13 mouse cellular contexts compared by ENCODE assay signal in the genomic region with DNA sequence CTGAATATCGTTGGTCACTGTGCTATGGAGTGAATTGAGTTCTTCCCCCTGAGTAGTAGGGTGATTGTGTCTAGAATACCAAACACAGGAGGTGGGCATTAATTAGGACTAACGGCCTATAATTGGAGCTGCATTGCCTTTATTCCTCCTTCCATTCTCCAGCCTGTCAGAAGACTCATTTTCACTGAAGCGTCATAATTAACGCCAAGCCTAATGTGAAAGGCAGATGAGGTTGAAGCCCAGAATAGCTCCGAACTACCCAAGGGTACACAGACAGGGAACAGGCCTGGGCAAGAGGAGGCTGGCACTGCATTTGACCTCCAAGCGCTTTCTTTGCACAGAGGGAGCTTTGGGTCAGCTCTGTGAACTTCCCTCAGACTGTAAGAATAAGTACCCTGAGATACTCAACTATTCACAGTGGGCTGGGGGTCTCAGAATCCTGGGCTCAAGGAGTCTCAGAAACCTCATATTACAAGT.
DNase-seq lines count a peak whose midpoint lies in the region; ATAC-seq lines count a peak whose summit lies in the region.
"Had no signal": no experiment of that assay in that cellular context is flagged by ENCODE, and none has a peak within 500 bp of the region (broad histone marks: within the 10 kb centered on the region; RNA-seq: fewer than 3 reads in every experiment).

No protein-coding gene starts in this region.

- peak; percentile 3 to 8 for DNase-seq in right cerebral cortex, adult 2 months (ENCODE audit: low spot score in 2 of 2)
- DNase-seq in right cerebral cortex, postnatal 14 days = no peak
- DNase-seq in left cerebral cortex, adult 9 months (ENCODE audit: low spot score in 2 of 2) = peak; percentile 16 to 36
- no peak for DNase-seq in heart, adult 9 months (ENCODE audit: low spot score in 2 of 2)
- no peak for DNase-seq in spleen, adult 18-20 months
- DNase-seq: cerebellum, adult 11-12 months; kidney, adult 18-20 months had no signal

- no peaks in the 10 kb centered on the region for H3K27me3 ChIP-seq in forebrain, embryonic 16.5 days (replicated peaks; ENCODE audit: control insufficient read depth, insufficient read depth, low read length)
- no peaks in the 10 kb centered on the region for H3K27me3 ChIP-seq in liver, embryonic 12.5 days (replicated peaks)
- H3K27me3 ChIP-seq: heart, embryonic 13.5 days; liver, embryonic 15.5 days; megakaryocyte, embryonic 14.5 days had no signal

- no peaks in the 10 kb centered on the region for H3K9me3 ChIP-seq in forebrain, embryonic 16.5 days (ENCODE audit: control insufficient read depth, low read length)
- no peaks in the 10 kb centered on the region for H3K9me3 ChIP-seq in liver, embryonic 12.5 days (replicated peaks)
- H3K9me3 ChIP-seq: heart, embryonic 13.5 days; liver, embryonic 15.5 days had no signal

- H3K4me2 ChIP-seq in forebrain, embryonic 16.5 days (ENCODE audit: low read length) = no peak overlapping the region
- no peak overlapping the region for H3K4me2 ChIP-seq in liver, embryonic 12.5 days
- H3K4me2 ChIP-seq: heart, embryonic 13.5 days; liver, embryonic 15.5 days had no signal

- H3K36me3 ChIP-seq in forebrain, embryonic 16.5 days (ENCODE audit: control insufficient read depth, insufficient read depth) = no peaks in the 10 kb centered on the region
- no peaks in the 10 kb centered on the region for H3K36me3 ChIP-seq in liver, embryonic 12.5 days
- H3K36me3 ChIP-seq: heart, embryonic 13.5 days; liver, embryonic 15.5 days had no signal

- 5% methylated on average over 6 of the region's 6 CpGs for WGBS in forebrain, embryonic 16.5 days
- 67% methylated on average over 6 of the region's 6 CpGs for WGBS in liver, embryonic 12.5 days (ENCODE audit: insufficient replicate concordance)

- H3K27ac ChIP-seq in forebrain, embryonic 16.5 days (ENCODE audit: low read length) = no peak overlapping the region
- no peak overlapping the region for H3K27ac ChIP-seq in liver, embryonic 12.5 days
- H3K27ac ChIP-seq: heart, embryonic 13.5 days; liver, embryonic 15.5 days had no signal

- peak; percentile 95 for ATAC-seq in forebrain, embryonic 16.5 days
- ATAC-seq in liver, embryonic 12.5 days = no peak
- ATAC-seq: activated CD4-positive, CD25-positive, alpha-beta regulatory T cell, adult 4 months had no signal

- H3K4me3 ChIP-seq in forebrain, embryonic 16.5 days (replicated peaks; ENCODE audit: low read length) = no peak overlapping the region
- no peak overlapping the region for H3K4me3 ChIP-seq in liver, embryonic 12.5 days
- H3K4me3 ChIP-seq: heart, embryonic 13.5 days; liver, embryonic 15.5 days; megakaryocyte, embryonic 14.5 days had no signal

- H3K9ac ChIP-seq in forebrain, embryonic 16.5 days (replicated peaks; ENCODE audit: low read depth, low read length) = no peak overlapping the region
- H3K9ac ChIP-seq in liver, embryonic 12.5 days = no peak overlapping the region
- H3K9ac ChIP-seq: heart, embryonic 13.5 days; liver, embryonic 15.5 days had no signal

- H3K4me1 ChIP-seq in forebrain, embryonic 16.5 days (replicated peaks; ENCODE audit: control insufficient read depth, insufficient read depth, low read length) = peaks cover 12% of the 10 kb centered on the region; the same call in 1 of the 2 replicates
- no peaks in the 10 kb centered on the region for H3K4me1 ChIP-seq in liver, embryonic 12.5 days
- H3K4me1 ChIP-seq: heart, embryonic 13.5 days; liver, embryonic 15.5 days; megakaryocyte, embryonic 14.5 days had no signal

Comparison
In these comparisons a context has a peak if more than half of its experiments do, and no peak if none do; other contexts are left out.
1. DNase-seq: peak in right cerebral cortex, adult 2 months (2 of 2) and left cerebral cortex, adult 9 months (2 of 2); none in right cerebral cortex, postnatal 14 days (single experiment), heart, adult 9 months (0 of 2) and spleen, adult 18-20 months (0 of 2).